ENCODE assay signal across 29 mouse cellular contexts in genomic region chr10:40665270-40665669, GRCm38 (mm10). TPM values are rescaled to one million over a fixed set of nuclear protein-coding genes. Genes with fewer than 3 reads are reported as not detected.
"Had no signal": no experiment of that assay in that cellular context is flagged by ENCODE, and none has a peak within 500 bp of the region (broad histone marks: within the 10 kb centered on the region; RNA-seq: fewer than 3 reads in every experiment).

No protein-coding gene starts in this region.

- H3K9ac ChIP-seq: heart, embryonic 13.5 days; heart, embryonic 15.5 days; hindbrain, embryonic 12.5 days; hindbrain, embryonic 14.5 days; intestine, embryonic 15.5 days; limb, embryonic 12.5 days; liver, embryonic 13.5 days; liver, embryonic 15.5 days had no signal

- H3K9me3 ChIP-seq: heart, embryonic 13.5 days; heart, embryonic 15.5 days; hindbrain, embryonic 10.5 days; hindbrain, embryonic 12.5 days; intestine, embryonic 15.5 days; limb, embryonic 10.5 days; limb, embryonic 12.5 days; liver, embryonic 13.5 days; liver, embryonic 15.5 days had no signal

- H3K4me1 ChIP-seq: heart, embryonic 13.5 days; heart, embryonic 15.5 days; hindbrain, embryonic 10.5 days; hindbrain, embryonic 12.5 days; intestine, embryonic 15.5 days; limb, embryonic 10.5 days; limb, embryonic 12.5 days; liver, embryonic 13.5 days; liver, embryonic 15.5 days had no signal

- H3K36me3 ChIP-seq: heart, embryonic 13.5 days; heart, embryonic 15.5 days; hindbrain, embryonic 10.5 days; hindbrain, embryonic 12.5 days; intestine, embryonic 15.5 days; limb, embryonic 10.5 days; limb, embryonic 12.5 days; liver, embryonic 13.5 days; liver, embryonic 15.5 days had no signal

- H3K4me2 ChIP-seq: heart, embryonic 11.5 days; heart, embryonic 13.5 days; heart, embryonic 15.5 days; hindbrain, embryonic 12.5 days; hindbrain, embryonic 14.5 days; intestine, embryonic 15.5 days; limb, embryonic 12.5 days; liver, embryonic 11.5 days; liver, embryonic 13.5 days; liver, embryonic 15.5 days had no signal

- ATAC-seq: hindbrain, embryonic 16.5 days; inflammation-experienced regulatory T-cells, adult 6 months; intestine, embryonic 15.5 days; intestine, postnatal 0 days had no signal

- H3K27ac ChIP-seq: gastrocnemius, adult 2 months; heart, adult 2 months; heart, embryonic 13.5 days; heart, embryonic 15.5 days; hindbrain, embryonic 10.5 days; hindbrain, embryonic 12.5 days; hindbrain, embryonic 14.5 days; intestine, embryonic 15.5 days; layer of hippocampus, adult 2 months; left cerebral cortex, adult 2 months; limb, embryonic 10.5 days; limb, embryonic 12.5 days; liver, embryonic 13.5 days; liver, embryonic 15.5 days had no signal

- H3K4me3 ChIP-seq: gastrocnemius, adult 2 months; heart, adult 2 months; heart, embryonic 13.5 days; heart, embryonic 15.5 days; hindbrain, embryonic 10.5 days; hindbrain, embryonic 12.5 days; intestine, embryonic 15.5 days; layer of hippocampus, adult 2 months; left cerebral cortex, adult 2 months; limb, embryonic 10.5 days; limb, embryonic 12.5 days; liver, embryonic 13.5 days; liver, embryonic 15.5 days had no signal

- DNase-seq: gastrocnemius, adult 2 months; gastrocnemius, postnatal 10 days; gastrocnemius, postnatal 25 days; heart, adult 2 months; heart, postnatal 4 days; kidney, adult 18-20 months; kidney, adult 8-10 months; kidney, postnatal 10 days; kidney, postnatal 25 days; kidney, postnatal 4 days; liver; liver, embryonic 13.5 days had no signal

- H3K27me3 ChIP-seq: heart, embryonic 13.5 days; heart, embryonic 15.5 days; hindbrain, embryonic 12.5 days; intestine, embryonic 15.5 days; limb, embryonic 12.5 days; liver, embryonic 13.5 days; liver, embryonic 15.5 days had no signal

RNA-seq across cellular contexts. Expression of gene Mettl24, which starts 17.8 kb away (rescaled TPM):
- polyA plus RNA-seq: inflammation-experienced regulatory T-cells, adult 6 months had no signal

RNA-seq across cellular contexts. Expression of gene Ddo, which starts 35.5 kb away (rescaled TPM):
- total RNA-seq: granulocyte monocyte progenitor cell, adult 5-6 weeks had no signal
- polyA plus RNA-seq: inflammation-experienced regulatory T-cells, adult 6 months; limb, embryonic 12.5 days; liver, embryonic 13.5 days had no signal
